Mouse (Mus musculus): ENCODE measurements around the gene Ccsap.

GRCm38 (mm10) chr8:123845991-123846390 lies 14.0 kb downstream of the Ccsap start:
- TF ChIP-seq POLR2A (IDR thresholded peaks at IDR 0.05; ENCODE audit: low read depth, low read length) = no peak
- TF ChIP-seq POLR2AphosphoS2 (IDR thresholded peaks at IDR 0.05; ENCODE audit: low read depth, low read length) = no peak
- TF ChIP-seq E2F4 (IDR thresholded peaks at IDR 0.05; ENCODE audit: insufficient replicate concordance, low read depth, low read length) = no peak
- no peak for TF ChIP-seq CTCF (conservative IDR thresholded peaks at IDR 0.05 in 1 of 2, IDR thresholded peaks at IDR 0.05 in 1 of 2; ENCODE audit: low read depth in 2 of 2, low read length in 2 of 2)
- no peak for TF ChIP-seq SIN3A (IDR thresholded peaks at IDR 0.05; ENCODE audit: low read length)
- no peak for TF ChIP-seq RAD21 (IDR thresholded peaks at IDR 0.05; ENCODE audit: low read depth, low read length)
- TF ChIP-seq BHLHE40 (IDR thresholded peaks at IDR 0.05; ENCODE audit: low read depth, low read length) = no peak
- no peak for TF ChIP-seq ZC3H11A (IDR thresholded peaks at IDR 0.05; ENCODE audit: low read depth, low read length)
- no peak for TF ChIP-seq HCFC1 (IDR thresholded peaks at IDR 0.05; ENCODE audit: low read depth, low read length)
- no peak for TF ChIP-seq EP300 (IDR thresholded peaks at IDR 0.05; ENCODE audit: low read length)
